Mouse (Mus musculus) embryonic fibroblast, embryonic 13.5 days (primary cell): ENCODE measurements around the gene Tln1.

Source experiments
- CTCF ChIP-seq: IDR thresholded peaks from 2 replicates; pipeline ENCODE4 v1.5.1; 2011; ENCODE audit warnings: mild to moderate bottlenecking, control low read depth, low read length, moderate library complexity, borderline replicate concordance; ENCODE audit not compliant: insufficient read depth
- POLR2A ChIP-seq: IDR thresholded peaks from 2 replicates; pipeline ENCODE4 v1.6.1; 2011; ENCODE audit warnings: low read depth, mild to moderate bottlenecking, control low read depth, low read length, moderate library complexity

- TF ChIP-seq POLR2A (no peak), CTCF (no peak)
Measured at GRCm38 (mm10) chr4:43506536-43507185, 55.8 kb downstream of the Tln1 start, which contains the start of gene Car9.
